Mouse (Mus musculus) midbrain, embryonic 14.5 days (tissue): ENCODE measurements at regions not wholly inside any gene's neighbourhood (a gene's known extent, or its start where the extent isn't known, plus 50 kb on each side); places are given as distances from the start of the nearest gene placed in this dataset.
"Not testable (repeated sequence)": the region's sequence is repeated elsewhere in the genome, so short reads cannot be mapped to it uniquely, and the experiment has no call there.

Experiments used
- ATAC-seq: fragments of 200-750 bp; cut with Nextera tagmentation; 2 replicates; pipeline ENCODE4 v1.8.0; 2017; ENCODE audit warnings: moderate number of reproducible peaks, moderate library complexity; ENCODE audit not compliant: low FRiP score, low TSS enrichment
- DNase-seq: peaks from one replicate; pipeline ENCODE4 v3.0.0-alpha.2; 2015
- H3K27ac ChIP-seq: fragments of 300-500 bp; sonication (generic); replicated peaks from 2 replicates; pipeline ENCODE4 v1.5.1; 2014; ENCODE audit warnings: mild to moderate bottlenecking, low read depth, low read length, moderate library complexity
- H3K27me3 ChIP-seq: fragments of 300-500 bp; sonication (generic); 2 replicates; pipeline ENCODE4 v1.6.1; 2014; ENCODE audit warnings: low read length, control low read depth, mixed read lengths; ENCODE audit not compliant: control insufficient read depth, insufficient read depth
- H3K36me3 ChIP-seq: fragments of 300-500 bp; sonication (generic); 2 replicates; pipeline ENCODE4 v1.6.1; 2014; ENCODE audit warnings: low read length, control low read depth; ENCODE audit not compliant: control insufficient read depth, insufficient read depth
- H3K4me1 ChIP-seq: fragments of 300-500 bp; sonication (generic); 2 replicates; pipeline ENCODE4 v1.6.1; 2014; ENCODE audit warnings: mild to moderate bottlenecking, antibody characterized with exemption, low read length, control low read depth; ENCODE audit not compliant: control insufficient read depth, insufficient read depth
- H3K4me2 ChIP-seq: fragments of 300-500 bp; sonication (generic); 2 replicates; pipeline ENCODE4 v1.6.1; 2014; ENCODE audit warnings: mild to moderate bottlenecking, low read length, moderate library complexity
- H3K4me3 ChIP-seq: fragments of 300-500 bp; sonication (generic); replicated peaks from 2 replicates; pipeline ENCODE4 v1.5.1; 2014; ENCODE audit warnings: low read depth, low read length
- H3K9ac ChIP-seq: fragments of 300-500 bp; sonication (generic); replicated peaks from 2 replicates; pipeline ENCODE4 v1.6.1; 2014; ENCODE audit warnings: mild to moderate bottlenecking, low read length, moderate library complexity
- H3K9me3 ChIP-seq: fragments of 300-500 bp; sonication (generic); 2 replicates; pipeline ENCODE4 v1.6.1; 2016; ENCODE audit warnings: low read length, control low read depth, mixed read lengths; ENCODE audit not compliant: control insufficient read depth
- WGBS: fragments of 180-500 bp; shearing (Covaris S2); extraction: QIAGEN DNeasy Blood & Tissue Kit; methylation state at CpG from one replicate; pipeline ENCODE4 v1.1.7; 2014; 5-methylcytosine and 5-hydroxymethylcytosine counted together

DNA sequence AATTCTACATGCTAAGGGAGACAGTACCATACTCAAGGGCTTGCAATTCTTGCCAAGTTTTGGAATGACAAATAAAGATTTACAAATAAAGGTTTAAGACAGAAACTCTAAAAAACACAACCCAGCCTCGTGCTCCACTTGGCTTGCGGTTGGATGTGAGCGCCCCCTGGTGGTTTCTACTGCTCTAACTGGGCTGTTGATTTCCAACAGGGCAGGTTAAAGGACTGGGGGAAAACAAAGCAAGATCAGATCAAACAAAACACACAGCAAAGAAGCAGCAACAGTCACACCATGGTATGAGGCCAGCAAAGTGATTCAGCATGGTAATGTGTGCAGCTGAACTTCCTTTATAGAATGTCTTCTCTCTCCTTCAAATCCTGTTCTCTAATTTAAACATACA lies 339.2 kb downstream of the Adam3 start:
- H3K4me1 ChIP-seq: no peaks in the 10 kb centered on the region
- H3K36me3 ChIP-seq: no peaks in the 10 kb centered on the region
- no peaks in the 10 kb centered on the region for H3K9me3 ChIP-seq
- H3K27me3 ChIP-seq: no peaks in the 10 kb centered on the region
- DNase-seq (peak; percentile 90), ATAC-seq (no peak; the same call in 1 of the 2 replicates)
- no peak overlapping the region for H3K4me3 ChIP-seq
- H3K4me2 ChIP-seq: no peak overlapping the region
- 4% methylated on average over 3 of the region's 3 CpGs for WGBS
- no peak overlapping the region for H3K27ac ChIP-seq
- H3K9ac ChIP-seq: no peak overlapping the region

DNA sequence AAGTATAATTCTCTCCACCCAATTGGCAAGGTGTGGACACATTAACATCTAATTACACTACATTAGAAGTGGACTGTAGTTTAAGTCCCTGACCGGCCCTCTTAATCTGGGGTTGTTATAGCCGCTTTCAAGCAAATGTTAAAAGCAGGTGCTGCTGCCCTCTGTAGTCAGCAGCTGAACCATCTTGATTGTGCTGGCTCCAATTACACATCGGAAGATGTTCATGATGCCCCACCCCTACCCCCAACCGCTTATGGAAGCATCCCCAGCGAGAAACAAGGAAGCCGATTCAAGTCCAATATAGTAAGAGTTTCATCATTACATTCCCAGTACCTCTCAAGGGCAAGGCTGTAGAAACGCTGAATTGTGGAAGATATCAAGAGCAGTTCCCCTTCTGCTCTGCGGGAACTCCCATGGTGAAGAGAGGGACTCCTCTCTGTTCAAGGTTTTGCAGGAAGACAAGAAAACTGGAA lies 341.7 kb downstream of the Adam3 start:
- Histone ChIP-seq H3K4me3 (no peak overlapping the region), H3K27ac (no peak overlapping the region), H3K4me1 (no peaks in the 10 kb centered on the region), H3K36me3 (no peaks in the 10 kb centered on the region), H3K4me2 (no peak overlapping the region), H3K9me3 (no peaks in the 10 kb centered on the region), H3K9ac (no peak overlapping the region), H3K27me3 (no peaks in the 10 kb centered on the region)
- ATAC-seq (no peak), DNase-seq (no peak)
- 77% methylated on average over 8 of the region's 8 CpGs for WGBS

DNA sequence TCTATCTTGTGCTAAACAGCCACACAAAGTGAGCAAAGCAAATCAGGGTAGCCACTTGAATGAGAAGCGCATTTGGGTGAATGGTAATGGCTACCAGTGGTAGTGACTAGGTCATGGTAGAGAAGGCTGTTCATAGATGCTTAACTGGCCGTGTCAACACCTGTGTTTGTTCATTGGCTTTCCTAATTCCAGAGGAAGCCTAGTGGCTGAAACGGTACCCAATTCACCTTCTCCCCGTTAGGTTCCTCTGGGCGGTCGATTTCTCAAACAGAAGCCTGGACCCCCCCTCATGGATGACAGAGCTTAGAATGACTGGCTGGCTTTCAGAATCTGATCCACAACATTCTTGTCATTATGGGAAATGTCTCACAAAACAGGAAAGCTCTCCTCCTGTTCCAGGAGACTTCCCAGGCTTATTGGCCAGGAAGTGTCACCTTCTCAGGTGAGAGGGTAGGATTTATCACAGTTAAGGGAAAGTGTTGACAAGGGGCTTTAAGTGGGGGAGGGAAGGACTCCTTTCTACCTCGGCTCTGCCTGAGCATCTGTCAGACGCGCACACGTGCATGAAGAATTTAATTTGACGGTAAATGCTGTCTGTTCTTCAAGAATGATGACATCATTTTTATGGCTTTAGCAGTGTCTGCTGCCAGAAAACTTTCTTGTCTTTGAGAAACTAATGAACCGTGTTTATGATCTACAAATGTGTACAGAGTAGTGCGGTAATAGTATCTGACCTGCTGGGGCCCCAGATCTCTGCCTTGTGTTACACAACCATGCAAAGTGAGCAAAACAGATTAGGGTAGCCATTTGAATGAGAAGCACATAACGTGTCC lies 342.3 kb downstream of the Adam3 start:
- Histone ChIP-seq H3K9ac (no peak overlapping the region), H3K27ac (no peak overlapping the region), H3K27me3 (no peaks in the 10 kb centered on the region), H3K4me3 (no peak overlapping the region), H3K4me2 (no peak overlapping the region), H3K4me1 (no peaks in the 10 kb centered on the region), H3K36me3 (no peaks in the 10 kb centered on the region), H3K9me3 (no peaks in the 10 kb centered on the region)
- no peak for ATAC-seq
- DNase-seq: no peak
- WGBS: 77% methylated on average over 14 of the region's 14 CpGs

DNA sequence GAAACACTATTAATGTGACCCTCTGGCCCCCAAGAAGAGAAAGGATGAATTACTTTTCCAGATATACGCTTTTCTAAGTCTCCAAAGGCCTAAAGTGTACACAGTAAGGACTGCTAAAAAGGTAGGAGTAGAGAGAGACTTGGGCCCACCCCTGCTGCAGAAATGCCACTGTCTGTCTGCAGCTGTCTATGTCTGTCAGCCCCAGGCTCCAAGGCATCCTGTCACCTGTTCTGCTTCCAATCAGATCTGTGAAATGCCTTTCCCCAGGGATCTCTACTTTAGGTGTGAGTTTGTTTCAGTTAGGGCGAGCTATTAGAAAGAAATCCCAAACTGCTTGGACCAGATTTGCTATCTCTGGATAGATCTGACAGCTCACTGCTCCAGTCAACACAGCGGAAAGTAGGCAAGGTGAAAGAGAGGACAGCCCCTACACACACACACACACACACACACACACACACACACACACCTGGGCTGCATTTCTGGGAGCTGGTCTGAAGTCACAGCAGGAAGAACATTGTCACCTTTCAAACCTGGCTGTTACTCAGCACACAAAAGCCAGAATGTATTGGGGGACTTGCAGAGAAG lies 343.9 kb downstream of the Adam3 start:
- Histone ChIP-seq H3K36me3 (no peaks in the 10 kb centered on the region), H3K9ac (no peak overlapping the region), H3K4me2 (no peak overlapping the region), H3K27ac (no peak overlapping the region), H3K27me3 (no peaks in the 10 kb centered on the region), H3K4me1 (no peaks in the 10 kb centered on the region), H3K4me3 (no peak overlapping the region), H3K9me3 (no peaks in the 10 kb centered on the region)
- DNase-seq: no peak
- 93% methylated on average over 3 of the region's 3 CpGs for WGBS
- no peak for ATAC-seq

DNA sequence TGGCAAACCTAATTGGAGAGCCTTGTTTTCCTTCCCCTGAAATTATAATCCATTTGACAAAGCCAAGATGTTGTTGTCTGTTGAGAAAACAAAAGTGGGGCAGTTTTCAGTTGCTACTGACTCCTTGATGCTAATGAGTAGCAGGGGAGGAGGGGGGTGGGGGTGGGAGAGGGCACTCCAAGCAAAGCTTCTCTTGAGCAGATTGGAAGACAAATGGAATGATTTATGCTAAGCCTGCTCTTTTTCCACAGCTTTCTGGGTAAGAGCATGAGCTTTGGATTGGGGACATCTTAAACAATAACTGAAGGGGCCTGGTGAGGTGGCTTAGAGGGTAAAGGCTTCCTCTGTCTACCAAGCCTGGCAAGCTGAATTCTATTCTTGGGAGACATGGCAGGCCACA lies 347.6 kb downstream of the Adam3 start:
- DNase-seq (no peak), ATAC-seq (no peak)
- H3K4me2 ChIP-seq: no peak overlapping the region
- no peaks in the 10 kb centered on the region for H3K4me1 ChIP-seq
- H3K27ac ChIP-seq: no peak overlapping the region
- no peak overlapping the region for H3K4me3 ChIP-seq
- no peak overlapping the region for H3K9ac ChIP-seq
- no peaks in the 10 kb centered on the region for H3K27me3 ChIP-seq
- H3K9me3 ChIP-seq: no peaks in the 10 kb centered on the region
- H3K36me3 ChIP-seq: no peaks in the 10 kb centered on the region

DNA sequence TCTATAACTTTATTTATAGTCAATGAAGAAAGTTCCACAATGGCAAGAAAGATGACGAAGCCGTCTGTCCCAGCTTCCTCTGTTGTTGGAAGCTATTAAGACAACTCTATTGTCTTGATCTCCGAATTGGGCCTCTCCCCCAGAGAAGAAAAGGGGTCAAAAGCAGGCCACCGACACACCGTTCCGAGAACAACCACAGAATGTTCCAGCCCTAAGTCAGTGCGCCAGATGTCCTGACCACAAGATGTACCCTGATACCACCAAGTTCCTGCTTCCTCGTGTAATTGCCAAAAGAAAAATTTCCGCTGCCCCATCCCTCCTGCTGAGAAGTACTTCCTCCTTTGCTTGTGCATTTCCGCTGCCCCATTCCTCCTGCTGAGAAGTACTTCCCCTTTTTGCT lies 348.8 kb downstream of the Adam3 start:
- not testable (repeated sequence) for H3K36me3 ChIP-seq, H3K4me2 ChIP-seq, ATAC-seq, H3K9me3 ChIP-seq, H3K9ac ChIP-seq, H3K27ac ChIP-seq, H3K27me3 ChIP-seq, H3K4me1 ChIP-seq, DNase-seq, H3K4me3 ChIP-seq
- 85% methylated on average over 10 of the region's 10 CpGs for WGBS

DNA sequence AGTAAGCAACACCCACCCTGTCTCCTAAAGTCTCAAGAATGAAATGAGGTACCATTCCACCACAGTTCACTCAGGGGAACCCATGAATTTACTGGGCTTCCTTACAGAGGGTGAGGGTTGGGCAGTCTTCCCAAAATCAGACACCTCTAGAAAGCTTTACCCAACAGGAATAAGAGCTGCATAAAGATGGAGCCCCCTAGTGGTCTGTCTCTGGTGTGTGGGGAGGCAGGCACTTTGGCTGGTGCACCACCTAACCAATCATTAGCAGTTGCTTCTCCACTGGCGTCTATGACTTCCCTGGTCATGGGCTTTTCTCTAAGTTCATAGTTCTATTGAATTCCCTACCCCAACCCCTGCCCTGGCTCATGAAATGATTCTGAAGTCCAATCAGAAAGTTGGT lies 351.1 kb downstream of the Adam3 start:
- Histone ChIP-seq H3K9me3 (no peaks in the 10 kb centered on the region), H3K36me3 (no peaks in the 10 kb centered on the region), H3K9ac (no peak overlapping the region), H3K27ac (no peak overlapping the region), H3K4me3 (no peak overlapping the region), H3K27me3 (no peaks in the 10 kb centered on the region), H3K4me2 (no peak overlapping the region), H3K4me1 (no peaks in the 10 kb centered on the region)
- 89% methylated on average over 1 of the region's 1 CpGs for WGBS
- ATAC-seq (no peak), DNase-seq (no peak)

DNA sequence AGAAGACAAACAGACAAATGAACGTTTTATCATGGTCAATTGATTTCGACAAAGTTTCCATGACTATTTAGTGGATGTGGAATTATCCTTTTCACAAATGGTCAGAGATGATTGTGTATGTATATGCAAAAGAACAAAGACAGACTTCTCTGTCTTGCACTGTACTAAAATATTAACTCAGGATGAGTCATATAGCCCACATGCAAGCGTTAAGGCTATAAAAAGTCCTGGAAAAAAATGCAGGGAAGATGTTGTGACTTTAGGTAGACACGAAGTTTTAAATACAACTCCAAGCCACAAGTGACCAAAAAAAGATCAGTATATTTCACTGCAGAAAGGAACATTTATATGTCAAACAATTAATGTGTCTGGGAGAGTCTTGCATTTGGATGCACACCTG lies 353.6 kb downstream of the Adam3 start:
- Histone ChIP-seq H3K27ac (no peak overlapping the region), H3K4me3 (no peak overlapping the region), H3K36me3 (no peaks in the 10 kb centered on the region), H3K4me2 (no peak overlapping the region), H3K4me1 (no peaks in the 10 kb centered on the region), H3K9ac (no peak overlapping the region), H3K9me3 (no peaks in the 10 kb centered on the region), H3K27me3 (no peaks in the 10 kb centered on the region)
- ATAC-seq: no peak
- 86% methylated on average over 4 of the region's 4 CpGs for WGBS
- no peak for DNase-seq

DNA sequence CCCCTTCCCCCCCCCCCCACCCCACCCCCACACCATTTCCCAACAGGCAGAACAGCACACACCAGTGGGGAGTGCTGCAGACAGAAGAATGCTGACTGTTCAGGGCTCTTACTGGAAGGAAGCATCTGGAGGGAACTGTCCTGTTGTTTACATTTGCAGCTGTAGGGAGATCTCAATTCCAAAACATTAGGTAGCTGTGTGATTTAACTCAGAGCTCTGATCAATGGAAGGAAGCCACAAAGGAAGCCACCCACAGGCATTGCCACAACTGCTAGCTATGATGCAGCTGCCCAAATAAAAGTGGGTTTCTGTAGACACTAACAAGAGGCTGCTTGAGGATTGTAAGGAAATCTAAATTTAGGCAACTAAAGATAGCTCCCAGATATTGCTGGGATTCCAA lies 359.7 kb downstream of the Adam3 start:
- no peak overlapping the region for H3K4me3 ChIP-seq
- DNase-seq (no peak), ATAC-seq (no peak)
- no peak overlapping the region for H3K27ac ChIP-seq
- H3K4me2 ChIP-seq: no peak overlapping the region
- H3K9ac ChIP-seq: no peak overlapping the region
- no peaks in the 10 kb centered on the region for H3K36me3 ChIP-seq
- H3K9me3 ChIP-seq: no peaks in the 10 kb centered on the region
- no peaks in the 10 kb centered on the region for H3K4me1 ChIP-seq
- H3K27me3 ChIP-seq: no peaks in the 10 kb centered on the region
